Comparison of ENCODE assay signal across 16 mouse cellular contexts in genomic region chr2:126781478-126781877, GRCm38 (mm10). TPM values are rescaled to one million over a fixed set of nuclear protein-coding genes. Genes with fewer than 3 reads are reported as not detected.
"Had no signal": no experiment of that assay in that cellular context is flagged by ENCODE, and none has a peak within 500 bp of the region (broad histone marks: within the 10 kb centered on the region; RNA-seq: fewer than 3 reads in every experiment).

No protein-coding gene starts in this region.

- H3K9me3 ChIP-seq: neural tube, embryonic 15.5 days; stomach, embryonic 15.5 days had no signal

- H3K9ac ChIP-seq: neural tube, embryonic 15.5 days; stomach, embryonic 15.5 days had no signal

- H3K27ac ChIP-seq: neural tube, embryonic 15.5 days; stomach, embryonic 15.5 days; stomach, postnatal 0 days had no signal

- H3K4me1 ChIP-seq: neural tube, embryonic 15.5 days; stomach, embryonic 15.5 days had no signal

- DNase-seq: retina, postnatal 1 day; right cerebral cortex, adult 18-20 months; right cerebral cortex, postnatal 14 days; right cerebral cortex, postnatal 25 days; right cerebral cortex, postnatal 4 days; spleen, adult 18-20 months; thymus, adult 18-20 months; thymus, adult 2 months; thymus, postnatal 14 days; thymus, postnatal 25 days; thymus, postnatal 36 days; thymus, postnatal 4 days had no signal

- H3K4me2 ChIP-seq: neural tube, embryonic 15.5 days; stomach, embryonic 15.5 days had no signal

- H3K36me3 ChIP-seq: neural tube, embryonic 15.5 days; stomach, embryonic 15.5 days had no signal

- H3K4me3 ChIP-seq: neural tube, embryonic 15.5 days; stomach, embryonic 15.5 days had no signal

- H3K27me3 ChIP-seq: neural tube, embryonic 15.5 days; stomach, embryonic 15.5 days had no signal

RNA-seq across cellular contexts. Expression of gene Usp50, which starts 1.8 kb away (rescaled TPM):
- total RNA-seq: neutrophil, adult 5-6 weeks had no signal
